Mouse (Mus musculus) heart, postnatal 0 days (tissue): ENCODE measurements around the gene Klhdc4.

Experiments
- CTCF ChIP-seq: IDR thresholded peaks from 2 replicates; pipeline ENCODE4 v1.5.1; 2016; ENCODE audit warnings: antibody characterized with exemption, control low read depth, low read depth
- EP300 ChIP-seq: IDR thresholded peaks from 2 replicates; pipeline ENCODE4 v1.6.1; 2016; ENCODE audit warnings: antibody characterized with exemption, low read depth

DNA sequence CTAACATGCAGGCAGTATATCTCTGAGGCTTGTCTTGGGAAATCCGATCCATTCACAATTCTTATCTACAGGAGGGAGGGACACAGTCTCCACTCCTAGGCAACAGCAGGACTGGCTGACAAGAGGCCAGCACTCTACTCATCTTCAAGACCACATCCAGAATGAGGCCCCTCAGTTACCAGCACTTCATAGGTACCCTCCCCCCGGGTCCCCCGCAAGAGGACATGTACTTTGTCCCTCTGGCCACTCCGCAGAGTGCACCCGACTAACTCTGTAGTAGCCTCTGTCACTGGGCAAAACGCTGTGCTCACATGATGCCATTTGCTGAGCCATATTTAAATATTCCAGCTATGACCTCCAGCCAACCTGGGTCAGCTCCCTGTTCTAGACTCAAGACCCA is 31.0 kb downstream of the Klhdc4 start:
- TF ChIP-seq CTCF (no peak), EP300 (no peak)
